Mouse (Mus musculus) liver, embryonic 12.5 days (tissue): Measurements from ENCODE around the gene Gbf1. TPM values are rescaled to one million over a fixed set of nuclear protein-coding genes. Genes with fewer than 3 reads are reported as not detected.
"Not testable (repeated sequence)": the region's sequence is repeated elsewhere in the genome, so short reads cannot be mapped to it uniquely, and the experiment has no call there.

Experiments used
- ATAC-seq: fragments of 200-750 bp; cut with Nextera tagmentation; 2 replicates; pipeline ENCODE4 v1.8.0; 2017; ENCODE audit warnings: moderate number of reproducible peaks, mild to moderate bottlenecking, moderate library complexity
- H3K27ac ChIP-seq: fragments of 300-500 bp; sonication (generic); 2 replicates; pipeline ENCODE4 v1.5.1; 2016; ENCODE audit warnings: mild to moderate bottlenecking
- H3K27me3 ChIP-seq: fragments of 300-500 bp; sonication (generic); replicated peaks from 2 replicates; pipeline ENCODE4 v1.6.1; 2016; ENCODE audit warnings: mild to moderate bottlenecking, moderate library complexity
- H3K36me3 ChIP-seq: fragments of 300-500 bp; sonication (generic); 2 replicates; pipeline ENCODE4 v1.6.1; 2016; ENCODE audit warnings: mild to moderate bottlenecking, moderate library complexity
- H3K4me1 ChIP-seq: fragments of 300-500 bp; sonication (generic); 2 replicates; pipeline ENCODE4 v1.6.1; 2016
- H3K4me2 ChIP-seq: fragments of 300-500 bp; sonication (generic); 2 replicates; pipeline ENCODE4 v1.6.1; 2016; ENCODE audit warnings: mild to moderate bottlenecking, moderate library complexity
- H3K4me3 ChIP-seq: fragments of 300-500 bp; sonication (generic); 2 replicates; pipeline ENCODE4 v1.5.1; 2016; ENCODE audit warnings: mild to moderate bottlenecking, moderate library complexity
- H3K9ac ChIP-seq: fragments of 300-500 bp; sonication (generic); 2 replicates; pipeline ENCODE4 v1.6.1; 2016; ENCODE audit warnings: mild to moderate bottlenecking, moderate library complexity
- H3K9me3 ChIP-seq: fragments of 300-500 bp; sonication (generic); replicated peaks from 2 replicates; pipeline ENCODE4 v1.6.1; 2016; ENCODE audit warnings: mild to moderate bottlenecking, moderate library complexity
- WGBS: fragments of 180-500 bp; shearing (Covaris S2); methylation state at CpG from one replicate; pipeline ENCODE4 v1.1.7; 2016; ENCODE audit not compliant: insufficient replicate concordance; 5-methylcytosine and 5-hydroxymethylcytosine counted together
- polyA plus RNA-seq: library from polyadenylated mRNA; unstranded; fragments of >200 nt; fragmentation: Nextera tagmentation; extraction: Ambion mirVana; gene quantifications from 2 replicates; pipeline ENCODE4 v1.2.1, GENCODE M21; 2016

The Gbf1 gene
- polyA plus RNA-seq, 1 experiment from 2014 or later = 30.6 TPM

DNA sequence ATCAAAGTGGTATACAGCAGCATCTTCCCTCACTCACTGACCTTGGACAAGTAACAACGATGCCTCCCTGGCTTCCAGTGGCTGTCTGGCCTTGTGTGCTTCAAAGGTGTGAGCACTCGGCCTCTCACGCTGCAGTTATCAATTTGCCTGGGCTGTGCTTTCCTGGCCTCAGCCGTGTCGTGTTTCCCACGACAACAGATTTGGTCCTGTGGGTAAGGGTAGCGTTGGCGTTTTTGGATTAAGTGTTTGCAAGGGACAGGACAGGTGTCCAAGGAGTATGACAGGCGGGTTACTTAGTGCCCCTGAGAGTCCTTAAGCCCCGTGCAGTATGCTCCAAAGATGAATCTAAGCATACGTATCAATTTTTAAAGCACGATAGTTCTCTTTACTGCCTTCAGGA is 3.2 kb upstream of the Gbf1 start:
- H3K27ac ChIP-seq = no peak overlapping the region
- H3K27me3 ChIP-seq = peaks cover 70% of the 10 kb centered on the region
- H3K4me3 ChIP-seq = peak overlapping the region; percentile 58
- H3K9ac ChIP-seq = no peak overlapping the region
- 27% methylated on average over 12 of the region's 12 CpGs for WGBS
- no peaks in the 10 kb centered on the region for H3K9me3 ChIP-seq
- H3K4me2 ChIP-seq = peak overlapping the region; percentile 89
- no peaks in the 10 kb centered on the region for H3K36me3 ChIP-seq
- peaks cover 39% of the 10 kb centered on the region for H3K4me1 ChIP-seq
- no peak for ATAC-seq

DNA sequence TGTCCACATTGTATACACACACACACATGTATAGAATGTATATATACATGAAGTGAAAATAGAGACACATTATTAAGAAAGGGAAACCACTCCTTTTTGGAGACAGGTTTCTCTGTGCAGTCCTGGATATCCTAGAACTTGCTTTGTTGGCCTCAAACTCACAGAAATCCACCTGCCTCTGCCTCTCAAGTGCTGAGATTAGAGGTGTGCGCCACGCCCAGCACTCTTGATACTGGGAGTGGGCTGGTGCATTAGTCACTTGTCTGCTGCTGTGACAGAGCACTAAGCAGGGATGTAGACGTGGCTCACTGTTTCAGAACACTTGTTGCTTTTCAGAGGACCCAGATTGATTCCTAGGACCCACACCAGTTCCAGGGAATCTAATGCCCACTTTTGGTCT is 13.6 kb downstream of the Gbf1 start:
- H3K4me3 ChIP-seq = no peak overlapping the region
- no peak for ATAC-seq
- 72% methylated on average over 3 of the region's 3 CpGs for WGBS
- no peaks in the 10 kb centered on the region for H3K4me1 ChIP-seq
- no peak overlapping the region for H3K27ac ChIP-seq
- no peaks in the 10 kb centered on the region for H3K9me3 ChIP-seq
- peaks cover 51% of the 10 kb centered on the region for H3K36me3 ChIP-seq
- H3K4me2 ChIP-seq = no peak overlapping the region
- no peak overlapping the region for H3K9ac ChIP-seq
- no peaks in the 10 kb centered on the region for H3K27me3 ChIP-seq

DNA sequence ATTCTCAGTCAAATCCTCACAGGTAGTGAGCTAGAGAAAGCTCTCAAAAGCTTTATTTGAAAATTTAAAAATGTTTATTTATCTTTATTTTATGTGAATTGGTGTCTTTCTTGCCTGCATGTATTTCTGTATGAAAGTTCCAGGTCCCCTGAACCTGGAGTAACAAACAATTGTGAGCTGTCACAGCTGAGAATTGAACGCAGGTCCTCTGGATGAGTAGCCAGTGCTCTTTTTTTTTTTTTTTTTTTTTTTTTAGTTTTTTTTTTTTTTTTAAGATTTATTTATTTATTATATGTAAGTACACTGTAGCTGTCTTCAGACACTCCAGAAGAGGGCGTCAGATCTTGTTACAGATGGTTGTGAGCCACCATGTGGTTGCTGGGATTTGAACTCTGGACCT is 14.9 kb downstream of the Gbf1 start:
- H3K4me3 ChIP-seq, H3K27ac ChIP-seq, H3K4me2 ChIP-seq, H3K4me1 ChIP-seq, H3K9me3 ChIP-seq, ATAC-seq, H3K27me3 ChIP-seq, H3K9ac ChIP-seq: not testable (repeated sequence)
- 91% methylated on average over 1 of the region's 2 CpGs for WGBS
- H3K36me3 ChIP-seq = peaks cover 62% of the 10 kb centered on the region

DNA sequence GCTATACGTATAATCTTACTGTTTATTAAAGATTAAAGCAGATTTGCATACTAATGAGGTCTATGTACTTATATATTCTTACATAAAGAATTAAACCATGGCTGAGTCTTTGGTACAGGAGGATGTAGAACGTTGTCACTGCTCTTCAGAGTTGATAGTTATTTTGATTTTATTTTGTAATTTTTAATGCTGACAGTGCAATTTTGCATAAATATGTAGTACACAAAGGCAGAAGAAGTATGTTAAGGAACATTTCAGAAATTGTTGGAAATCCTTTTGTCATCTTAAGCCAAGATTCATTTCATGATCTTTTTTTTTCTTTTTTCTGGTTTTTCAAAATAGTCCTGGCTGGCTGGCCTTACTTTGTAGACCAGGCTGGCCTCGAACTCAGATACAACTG is 17.1 kb downstream of the Gbf1 start:
- 83% methylated on average over 3 of the region's 3 CpGs for WGBS
- no peak for ATAC-seq
- H3K4me2 ChIP-seq = no peak overlapping the region
- H3K4me3 ChIP-seq = no peak overlapping the region
- no peaks in the 10 kb centered on the region for H3K9me3 ChIP-seq
- no peaks in the 10 kb centered on the region for H3K27me3 ChIP-seq
- H3K9ac ChIP-seq = no peak overlapping the region
- peaks cover 48% of the 10 kb centered on the region for H3K36me3 ChIP-seq
- H3K27ac ChIP-seq = no peak overlapping the region
- H3K4me1 ChIP-seq = no peaks in the 10 kb centered on the region

DNA sequence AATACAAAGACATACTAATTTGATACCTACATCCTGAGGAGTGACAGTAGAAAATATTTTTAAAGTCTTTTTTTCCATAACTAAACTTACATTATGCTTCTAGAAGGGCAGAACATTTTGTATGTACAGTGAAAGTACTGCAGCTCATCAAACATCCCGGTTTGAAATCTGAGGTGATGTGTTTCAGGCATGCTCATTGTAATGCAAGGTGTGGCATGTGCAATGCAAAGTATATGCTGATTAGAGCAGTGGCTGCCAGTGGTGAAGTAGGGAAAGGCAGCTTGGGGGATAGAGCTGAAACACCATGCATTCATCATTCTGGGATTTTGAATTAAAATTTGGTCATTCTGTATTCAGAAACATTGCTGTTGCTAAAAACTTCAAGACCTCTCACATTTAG is 17.6 kb downstream of the Gbf1 start:
- WGBS = 63% methylated on average over 1 of the region's 1 CpGs
- H3K27me3 ChIP-seq = no peaks in the 10 kb centered on the region
- ATAC-seq = no peak
- H3K4me1 ChIP-seq = no peaks in the 10 kb centered on the region
- H3K4me3 ChIP-seq = no peak overlapping the region
- no peak overlapping the region for H3K27ac ChIP-seq
- H3K9ac ChIP-seq = no peak overlapping the region
- H3K4me2 ChIP-seq = no peak overlapping the region
- no peaks in the 10 kb centered on the region for H3K9me3 ChIP-seq
- peaks cover 43% of the 10 kb centered on the region for H3K36me3 ChIP-seq

DNA sequence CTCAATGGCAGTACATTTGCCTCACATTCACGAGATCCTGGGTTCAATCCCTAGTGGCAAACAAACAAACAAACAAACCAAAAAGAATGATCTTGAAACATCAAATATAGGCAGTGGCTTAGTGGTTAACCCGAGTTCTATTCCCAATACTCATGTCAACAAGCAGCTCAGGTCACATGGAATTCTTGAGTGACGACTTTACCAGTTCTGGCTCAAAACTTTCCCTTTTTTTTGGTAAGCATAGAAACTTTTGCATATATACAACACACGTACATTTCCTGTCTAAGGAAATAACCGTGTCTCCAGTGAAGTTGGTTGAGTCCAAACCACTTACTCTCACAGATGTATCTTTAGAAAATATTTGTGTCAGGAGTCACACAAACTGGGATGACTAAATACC is 20.2 kb downstream of the Gbf1 start:
- no peak for ATAC-seq
- no peak overlapping the region for H3K27ac ChIP-seq
- 68% methylated on average over 5 of the region's 5 CpGs for WGBS
- no peak overlapping the region for H3K4me3 ChIP-seq
- H3K9me3 ChIP-seq = no peaks in the 10 kb centered on the region
- no peaks in the 10 kb centered on the region for H3K4me1 ChIP-seq
- H3K4me2 ChIP-seq = no peak overlapping the region
- peaks cover 22% of the 10 kb centered on the region for H3K36me3 ChIP-seq
- no peaks in the 10 kb centered on the region for H3K27me3 ChIP-seq
- H3K9ac ChIP-seq = no peak overlapping the region

DNA sequence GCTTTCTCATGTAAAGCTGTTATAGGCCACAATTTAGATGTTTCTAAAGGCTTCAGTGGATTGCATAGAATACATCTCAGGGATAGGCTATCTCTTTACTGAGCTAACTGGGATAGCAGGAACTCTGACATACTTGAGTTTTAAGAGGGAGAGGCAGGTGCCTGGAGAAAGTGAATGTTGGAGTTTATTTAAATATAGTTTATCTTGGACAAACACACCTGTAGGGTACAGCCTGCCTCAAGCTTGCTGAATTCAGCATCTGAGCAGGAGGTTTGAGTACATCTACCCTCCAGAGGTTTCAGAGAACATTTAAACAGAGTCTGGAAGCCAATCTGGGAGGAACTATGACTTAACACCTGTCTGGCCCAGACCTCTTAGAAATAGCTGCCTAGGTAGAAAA is 22.9 kb downstream of the Gbf1 start:
- Histone ChIP-seq H3K9ac (no peak overlapping the region), H3K36me3 (peaks cover 22% of the 10 kb centered on the region), H3K27ac (no peak overlapping the region), H3K27me3 (no peaks in the 10 kb centered on the region), H3K4me3 (no peak overlapping the region), H3K4me2 (no peak overlapping the region), H3K4me1 (no peaks in the 10 kb centered on the region), H3K9me3 (no peaks in the 10 kb centered on the region)
- ATAC-seq = no peak

DNA sequence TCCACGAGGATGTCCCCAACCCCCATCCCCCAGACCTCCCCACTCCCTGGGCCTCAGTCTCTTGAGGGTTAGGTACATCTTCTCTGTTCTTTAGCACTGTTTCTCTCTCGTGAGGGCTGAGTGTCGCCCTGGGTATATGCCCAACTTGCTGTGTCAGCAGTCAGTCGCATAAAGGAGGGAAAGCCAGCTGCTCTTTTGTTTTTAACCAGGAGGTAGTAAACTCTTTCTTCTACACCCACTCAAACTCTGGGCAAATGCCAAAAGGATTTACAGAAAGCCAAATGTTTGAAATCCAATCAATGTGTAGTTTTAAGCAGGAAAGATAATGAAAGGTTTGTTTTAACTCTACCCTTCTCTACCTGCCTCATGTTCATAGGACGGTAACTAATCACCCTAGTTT is 24.7 kb downstream of the Gbf1 start:
- no peak overlapping the region for H3K4me3 ChIP-seq
- H3K4me1 ChIP-seq = no peaks in the 10 kb centered on the region
- no peak for ATAC-seq
- no peak overlapping the region for H3K9ac ChIP-seq
- no peaks in the 10 kb centered on the region for H3K27me3 ChIP-seq
- H3K4me2 ChIP-seq = no peak overlapping the region
- H3K36me3 ChIP-seq = peaks cover 5% of the 10 kb centered on the region
- WGBS = 67% methylated on average over 5 of the region's 5 CpGs
- H3K27ac ChIP-seq = no peak overlapping the region
- no peaks in the 10 kb centered on the region for H3K9me3 ChIP-seq

DNA sequence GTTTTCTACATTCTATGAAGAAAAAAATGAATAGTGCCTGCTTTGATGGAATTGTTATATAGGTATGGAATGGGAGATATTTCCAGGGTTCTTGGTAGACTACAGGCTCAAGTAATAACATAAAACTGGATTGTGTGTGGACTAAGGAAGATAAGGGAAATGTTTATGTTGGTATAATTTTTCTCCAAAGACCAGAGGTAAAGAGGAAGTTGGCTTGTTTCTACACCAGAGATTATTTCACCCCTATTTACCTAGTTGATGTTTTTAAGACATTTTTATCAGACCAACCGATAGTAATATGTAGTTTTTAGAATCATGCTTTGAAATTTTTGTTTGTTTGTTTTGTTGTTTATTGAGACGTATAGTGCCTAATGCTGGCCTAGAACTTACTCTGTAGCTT is 28.0 kb downstream of the Gbf1 start:
- Histone ChIP-seq H3K4me1 (no peaks in the 10 kb centered on the region), H3K9ac (no peak overlapping the region), H3K4me2 (no peak overlapping the region), H3K4me3 (no peak overlapping the region), H3K9me3 (no peaks in the 10 kb centered on the region), H3K27me3 (no peaks in the 10 kb centered on the region), H3K36me3 (peaks cover 9% of the 10 kb centered on the region), H3K27ac (no peak overlapping the region)
- ATAC-seq = no peak
- WGBS = 85% methylated on average over 2 of the region's 2 CpGs

DNA sequence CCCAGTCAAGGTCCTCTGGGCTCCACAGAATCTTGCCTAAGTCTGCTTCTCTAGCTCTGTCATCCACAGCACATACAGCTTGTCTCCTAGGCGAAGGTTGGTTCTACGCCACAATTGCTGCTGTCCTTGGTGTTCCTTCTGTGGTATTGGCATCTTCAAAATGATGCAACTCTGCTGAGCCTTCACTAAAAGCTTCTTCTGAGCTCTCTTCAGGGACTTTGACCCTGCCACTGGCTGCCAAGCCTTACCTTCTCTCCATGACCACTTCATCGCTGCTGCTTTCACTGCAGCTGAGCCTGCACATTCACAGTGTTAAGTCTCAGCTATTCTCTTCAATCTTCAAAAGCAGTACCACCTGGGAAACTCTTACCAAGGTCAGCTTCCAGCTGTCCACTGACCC is 29.9 kb downstream of the Gbf1 start:
- Histone ChIP-seq H3K4me1 (peaks cover 7% of the 10 kb centered on the region; the same call in 1 of the 2 replicates), H3K9me3 (no peaks in the 10 kb centered on the region), H3K4me3 (no peak overlapping the region), H3K4me2 (no peak overlapping the region), H3K9ac (no peak overlapping the region), H3K27ac (no peak overlapping the region), H3K36me3 (peaks cover 9% of the 10 kb centered on the region), H3K27me3 (no peaks in the 10 kb centered on the region)
- ATAC-seq = no peak
- WGBS = 85% methylated on average over 3 of the region's 3 CpGs

DNA sequence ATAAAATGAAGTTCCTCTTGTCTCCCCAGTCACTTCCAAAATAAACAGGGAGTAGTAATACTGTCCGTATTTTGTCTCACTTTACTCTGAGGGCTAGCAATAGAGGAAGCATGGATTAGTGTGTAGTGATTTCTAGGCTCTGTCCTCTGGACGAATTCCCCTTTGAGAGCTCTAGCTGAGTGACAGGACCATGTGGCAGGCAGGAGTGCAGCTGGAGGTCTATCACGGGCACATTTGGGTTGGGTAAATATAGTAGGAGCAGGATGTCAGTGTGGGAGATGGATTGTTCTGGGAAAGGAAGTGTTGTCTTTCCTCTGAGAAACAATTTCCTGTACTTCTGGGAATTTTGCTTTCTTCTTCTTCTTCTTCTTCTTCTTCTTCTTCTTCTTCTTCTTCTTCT is 34.3 kb downstream of the Gbf1 start:
- Histone ChIP-seq H3K4me1 (peaks cover 16% of the 10 kb centered on the region), H3K4me2 (no peak overlapping the region), H3K4me3 (no peak overlapping the region), H3K36me3 (peaks cover 9% of the 10 kb centered on the region), H3K9ac (no peak overlapping the region), H3K9me3 (no peaks in the 10 kb centered on the region), H3K27me3 (no peaks in the 10 kb centered on the region), H3K27ac (no peak overlapping the region)
- 23% methylated on average over 3 of the region's 3 CpGs for WGBS
- no peak for ATAC-seq

DNA sequence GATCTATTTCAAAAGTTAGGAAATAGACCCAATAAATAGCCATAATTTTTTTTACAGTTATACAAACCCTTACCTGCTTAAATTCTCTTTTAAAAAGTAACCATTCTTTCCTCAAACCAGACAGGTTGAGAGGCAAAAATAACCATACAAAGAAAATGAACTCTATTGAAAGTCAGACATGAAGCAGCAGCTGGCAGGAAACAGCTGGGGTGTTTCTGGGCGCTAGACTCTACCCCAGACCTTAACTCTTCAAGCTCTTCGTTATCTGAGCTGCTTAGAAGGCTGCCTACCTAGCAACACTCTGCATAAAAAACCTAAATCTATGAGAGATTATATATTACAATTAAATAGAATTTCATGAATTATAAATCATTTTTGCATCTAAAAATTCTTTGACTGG is 34.9 kb downstream of the Gbf1 start:
- WGBS = 30% methylated on average over 2 of the region's 2 CpGs
- Histone ChIP-seq H3K27ac (no peak overlapping the region), H3K27me3 (no peaks in the 10 kb centered on the region), H3K36me3 (peaks cover 9% of the 10 kb centered on the region), H3K9ac (no peak overlapping the region), H3K4me2 (no peak overlapping the region), H3K9me3 (no peaks in the 10 kb centered on the region), H3K4me3 (no peak overlapping the region), H3K4me1 (peaks cover 20% of the 10 kb centered on the region)
- ATAC-seq = no peak

DNA sequence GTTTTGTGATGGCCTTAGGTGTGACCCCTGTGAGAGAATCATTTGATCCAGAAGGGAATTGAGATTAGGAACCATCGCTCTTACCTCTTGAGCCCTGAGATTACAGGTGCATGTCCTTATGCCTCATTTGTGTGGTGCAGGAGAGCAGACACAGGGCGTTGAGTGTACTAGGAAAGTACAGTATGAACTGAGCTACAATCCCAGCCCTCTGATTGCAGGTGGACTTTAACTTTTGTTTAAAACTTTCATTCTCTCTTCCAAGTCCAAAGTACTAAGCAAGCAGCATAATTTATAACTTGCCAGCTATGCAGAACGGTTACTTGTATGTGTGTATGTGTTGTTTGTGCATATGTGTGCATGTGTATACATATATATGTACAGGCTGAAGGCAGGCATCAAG is 46.0 kb downstream of the Gbf1 start:
- ATAC-seq = no peak
- WGBS = 83% methylated on average over 3 of the region's 3 CpGs
- no peaks in the 10 kb centered on the region for H3K27me3 ChIP-seq
- no peak overlapping the region for H3K4me3 ChIP-seq
- no peak overlapping the region for H3K9ac ChIP-seq
- peaks cover 27% of the 10 kb centered on the region for H3K4me1 ChIP-seq
- H3K9me3 ChIP-seq = no peaks in the 10 kb centered on the region
- no peak overlapping the region for H3K4me2 ChIP-seq
- no peak overlapping the region for H3K27ac ChIP-seq
- no peaks in the 10 kb centered on the region for H3K36me3 ChIP-seq
